Mouse (Mus musculus) stomach, embryonic 16.5 days (tissue): ENCODE measurements around the gene Pde10a. TPM values are rescaled to one million over a fixed set of nuclear protein-coding genes. Genes with fewer than 3 reads are reported as not detected.

Experiments used
- ATAC-seq: fragments of 200-750 bp; cut with Nextera tagmentation; 2 replicates; pipeline ENCODE4 v1.8.0; 2017; ENCODE audit warnings: moderate number of reproducible peaks, moderate TSS enrichment; ENCODE audit not compliant: insufficient read depth, low FRiP score
- H3K27ac ChIP-seq: fragments of 300-500 bp; sonication (generic); 2 replicates; pipeline ENCODE4 v1.5.1; 2014; ENCODE audit warnings: low read length
- H3K27me3 ChIP-seq: fragments of 300-500 bp; sonication (generic); 2 replicates; pipeline ENCODE4 v1.6.1; 2014; ENCODE audit warnings: low read length, control low read depth, mixed read lengths; ENCODE audit not compliant: control insufficient read depth, insufficient read depth
- H3K36me3 ChIP-seq: fragments of 300-500 bp; sonication (generic); 2 replicates; pipeline ENCODE4 v1.6.1; 2014; ENCODE audit warnings: low read length; ENCODE audit not compliant: control insufficient read depth, insufficient read depth
- H3K4me1 ChIP-seq: fragments of 300-500 bp; sonication (generic); 2 replicates; pipeline ENCODE4 v1.6.1; 2014; ENCODE audit warnings: low read length, control low read depth, mixed read lengths; ENCODE audit not compliant: control insufficient read depth, insufficient read depth
- H3K4me2 ChIP-seq: fragments of 300-500 bp; sonication (generic); 2 replicates; pipeline ENCODE4 v1.6.1; 2014; ENCODE audit warnings: low read depth, low read length, mixed read lengths
- H3K4me3 ChIP-seq: fragments of 300-500 bp; sonication (generic); replicated peaks from 2 replicates; pipeline ENCODE4 v1.5.1; 2014; ENCODE audit warnings: mild to moderate bottlenecking, low read length
- H3K9ac ChIP-seq: fragments of 300-500 bp; sonication (generic); 2 replicates; pipeline ENCODE4 v1.6.1; 2014; ENCODE audit warnings: low read length
- H3K9me3 ChIP-seq: fragments of 300-500 bp; sonication (generic); replicated peaks from 2 replicates; pipeline ENCODE4 v1.6.1; 2016; ENCODE audit warnings: low read length, control low read depth; ENCODE audit not compliant: control insufficient read depth
- WGBS: fragments of 180-500 bp; shearing (Covaris S2); extraction: QIAGEN DNeasy Blood & Tissue Kit; methylation state at CpG from one replicate; pipeline ENCODE4 v1.1.7; 2014; 5-methylcytosine and 5-hydroxymethylcytosine counted together
- polyA plus RNA-seq: library from polyadenylated mRNA; unstranded; fragments of >200 nt; fragmentation: Nextera tagmentation; extraction: Ambion mirVana; gene quantifications from 2 replicates; pipeline ENCODE4 v1.2.1, GENCODE M21; 2015

The Pde10a gene
- polyA plus RNA-seq, 1 experiment from 2014 or later, result 1.2 TPM

- Histone ChIP-seq H3K27ac (no peak overlapping the region), H3K27me3 (no peaks in the 10 kb centered on the region), H3K4me1 (peaks cover 7% of the 10 kb centered on the region), H3K36me3 (no peaks in the 10 kb centered on the region), H3K9me3 (no peaks in the 10 kb centered on the region), H3K4me3 (no peak overlapping the region), H3K4me2 (no peak overlapping the region), H3K9ac (no peak overlapping the region)
- WGBS, result 61% methylated on average over 24 of the region's 25 CpGs
- ATAC-seq, result no peak
Measured at GRCm38 (mm10) chr17:8867331-8868237, 342.4 kb downstream of the Pde10a start.

GRCm38 (mm10) chr17:8869287-8869686 is 344.1 kb downstream of the Pde10a start:
- WGBS, result 91% methylated on average over 10 of the region's 10 CpGs
- Histone ChIP-seq H3K9ac (no peak overlapping the region), H3K27ac (no peak overlapping the region), H3K4me1 (peaks cover 7% of the 10 kb centered on the region), H3K36me3 (no peaks in the 10 kb centered on the region), H3K9me3 (no peaks in the 10 kb centered on the region), H3K27me3 (no peaks in the 10 kb centered on the region), H3K4me2 (no peak overlapping the region), H3K4me3 (no peak overlapping the region)
- no peak for ATAC-seq

GRCm38 (mm10) chr17:8870848-8871247 is 345.7 kb downstream of the Pde10a start:
- no peak overlapping the region for H3K27ac ChIP-seq
- peaks cover 7% of the 10 kb centered on the region for H3K4me1 ChIP-seq
- no peak for ATAC-seq
- WGBS, result 68% methylated on average over 7 of the region's 7 CpGs
- no peak overlapping the region for H3K4me2 ChIP-seq
- no peaks in the 10 kb centered on the region for H3K9me3 ChIP-seq
- no peaks in the 10 kb centered on the region for H3K36me3 ChIP-seq
- H3K4me3 ChIP-seq, result no peak overlapping the region
- no peaks in the 10 kb centered on the region for H3K27me3 ChIP-seq
- H3K9ac ChIP-seq, result no peak overlapping the region

- ATAC-seq, result no peak
- H3K27ac ChIP-seq, result no peak overlapping the region
- no peaks in the 10 kb centered on the region for H3K9me3 ChIP-seq
- no peaks in the 10 kb centered on the region for H3K36me3 ChIP-seq
- no peak overlapping the region for H3K9ac ChIP-seq
- no peaks in the 10 kb centered on the region for H3K27me3 ChIP-seq
- no peak overlapping the region for H3K4me2 ChIP-seq
- peaks cover 7% of the 10 kb centered on the region for H3K4me1 ChIP-seq
- H3K4me3 ChIP-seq, result no peak overlapping the region
- 80% methylated on average over 7 of the region's 7 CpGs for WGBS
Measured at GRCm38 (mm10) chr17:8871396-8871795, 346.2 kb downstream of the Pde10a start.

- H3K36me3 ChIP-seq, result no peaks in the 10 kb centered on the region
- 16% methylated on average over 12 of the region's 12 CpGs for WGBS
- H3K4me2 ChIP-seq, result peak overlapping the region; percentile 36
- H3K4me3 ChIP-seq, result peak overlapping the region; percentile 17
- H3K9ac ChIP-seq, result 0 out of 2 replicates have a peak overlapping the region, but pooled peaks have one; percentile 40
- ATAC-seq, result peak; percentile 54; the same call in 1 of the 2 replicates
- H3K9me3 ChIP-seq, result no peaks in the 10 kb centered on the region
- no peak overlapping the region; the same call in 1 of the 2 replicates for H3K27ac ChIP-seq
- no peaks in the 10 kb centered on the region for H3K27me3 ChIP-seq
- H3K4me1 ChIP-seq, result peaks cover 7% of the 10 kb centered on the region
Measured at GRCm38 (mm10) chr17:8871997-8872593, 346.9 kb downstream of the Pde10a start.

GRCm38 (mm10) chr17:8872611-8873010 is 347.4 kb downstream of the Pde10a start:
- no peak overlapping the region for H3K4me3 ChIP-seq
- H3K36me3 ChIP-seq, result no peaks in the 10 kb centered on the region
- no peak overlapping the region for H3K27ac ChIP-seq
- 45% methylated on average over 8 of the region's 8 CpGs for WGBS
- no peaks in the 10 kb centered on the region for H3K9me3 ChIP-seq
- H3K27me3 ChIP-seq, result no peaks in the 10 kb centered on the region
- H3K4me2 ChIP-seq, result peak overlapping the region; percentile 36
- ATAC-seq, result no peak
- 0 out of 2 replicates have a peak overlapping the region, but pooled peaks have one; percentile 40 for H3K9ac ChIP-seq
- peaks cover 7% of the 10 kb centered on the region for H3K4me1 ChIP-seq

- no peak for ATAC-seq
- no peaks in the 10 kb centered on the region for H3K9me3 ChIP-seq
- WGBS, result 67% methylated on average over 1 of the region's 1 CpGs
Measured at GRCm38 (mm10) chr17:8878056-8878455, 352.9 kb downstream of the Pde10a start.

GRCm38 (mm10) chr17:8881711-8882110 is 356.5 kb downstream of the Pde10a start:
- no peak overlapping the region for H3K4me3 ChIP-seq
- no peaks in the 10 kb centered on the region for H3K9me3 ChIP-seq
- H3K9ac ChIP-seq, result no peak overlapping the region
- 86% methylated on average over 6 of the region's 6 CpGs for WGBS
- H3K27ac ChIP-seq, result no peak overlapping the region
- no peaks in the 10 kb centered on the region for H3K4me1 ChIP-seq
- no peaks in the 10 kb centered on the region for H3K27me3 ChIP-seq
- no peaks in the 10 kb centered on the region for H3K36me3 ChIP-seq
- no peak for ATAC-seq
- no peak overlapping the region for H3K4me2 ChIP-seq

More at GRCm38 (mm10) chr17:8878056-8878455, 352.9 kb downstream of the Pde10a start:
- Histone ChIP-seq H3K4me2 (no peak overlapping the region), H3K4me3 (no peak overlapping the region), H3K36me3 (no peaks in the 10 kb centered on the region), H3K27ac (no peak overlapping the region), H3K9ac (no peak overlapping the region), H3K27me3 (no peaks in the 10 kb centered on the region), H3K4me1 (no peaks in the 10 kb centered on the region)

- H3K4me3 ChIP-seq, result no peak overlapping the region
- WGBS, result 84% methylated on average over 5 of the region's 5 CpGs
- no peak for ATAC-seq
- no peaks in the 10 kb centered on the region for H3K27me3 ChIP-seq
- no peaks in the 10 kb centered on the region for H3K4me1 ChIP-seq
- no peaks in the 10 kb centered on the region for H3K36me3 ChIP-seq
- no peaks in the 10 kb centered on the region for H3K9me3 ChIP-seq
- H3K4me2 ChIP-seq, result no peak overlapping the region
- H3K27ac ChIP-seq, result no peak overlapping the region
- no peak overlapping the region for H3K9ac ChIP-seq
Measured at GRCm38 (mm10) chr17:8884691-8885090, 359.5 kb downstream of the Pde10a start.
